Mouse (Mus musculus) hindbrain, embryonic 14.5 days (tissue): ENCODE measurements around the gene Akr7a5. TPM values are rescaled to one million over a fixed set of nuclear protein-coding genes. Genes with fewer than 3 reads are reported as not detected.

ENCODE experiments used
- ATAC-seq: fragments of 200-750 bp; cut with Nextera tagmentation; 2 replicates; pipeline ENCODE4 v1.8.0; 2017; ENCODE audit warnings: moderate number of reproducible peaks, mild to moderate bottlenecking, moderate TSS enrichment, moderate library complexity; ENCODE audit not compliant: low FRiP score
- DNase-seq: peaks from one replicate; pipeline ENCODE4 v3.0.0-alpha.2; 2015; ENCODE audit warnings: low spot score
- H3K27ac ChIP-seq: fragments of 300-500 bp; sonication (generic); 2 replicates; pipeline ENCODE4 v1.5.1; 2014; ENCODE audit warnings: mild to moderate bottlenecking, moderate library complexity
- H3K27me3 ChIP-seq: fragments of 300-500 bp; sonication (generic); 2 replicates; pipeline ENCODE4 v1.6.1; 2014; ENCODE audit warnings: mild to moderate bottlenecking, low read length, mixed read lengths; ENCODE audit not compliant: control insufficient read depth, insufficient read depth
- H3K36me3 ChIP-seq: fragments of 300-500 bp; sonication (generic); replicated peaks from 2 replicates; pipeline ENCODE4 v1.6.1; 2014; ENCODE audit not compliant: control insufficient read depth, insufficient read depth
- H3K4me1 ChIP-seq: fragments of 300-500 bp; sonication (generic); replicated peaks from 2 replicates; pipeline ENCODE4 v1.6.1; 2014; ENCODE audit warnings: antibody characterized with exemption, low read length, mixed read lengths; ENCODE audit not compliant: control insufficient read depth, insufficient read depth
- H3K4me2 ChIP-seq: fragments of 300-500 bp; sonication (generic); replicated peaks from 2 replicates; pipeline ENCODE4 v1.6.1; 2014; ENCODE audit warnings: mild to moderate bottlenecking, moderate library complexity
- H3K4me3 ChIP-seq: fragments of 300-500 bp; sonication (generic); replicated peaks from 2 replicates; pipeline ENCODE4 v1.5.1; 2014; ENCODE audit warnings: mild to moderate bottlenecking, low read length
- H3K9ac ChIP-seq: fragments of 300-500 bp; sonication (generic); 2 replicates; pipeline ENCODE4 v1.6.1; 2014
- H3K9me3 ChIP-seq: fragments of 300-500 bp; sonication (generic); 2 replicates; pipeline ENCODE4 v1.6.1; 2016; ENCODE audit warnings: low read length; ENCODE audit not compliant: control insufficient read depth
- WGBS: fragments of 180-500 bp; shearing (Covaris S2); extraction: QIAGEN DNeasy Blood & Tissue Kit; methylation state at CpG from one replicate; pipeline ENCODE4 v1.1.7; 2014; 5-methylcytosine and 5-hydroxymethylcytosine counted together
- polyA plus RNA-seq: library from polyadenylated mRNA; unstranded; fragments of >200 nt; fragmentation: Nextera tagmentation; extraction: Ambion mirVana; gene quantifications from 2 replicates; pipeline ENCODE4 v1.2.1, GENCODE M21; 2014

The Akr7a5 gene
- polyA plus RNA-seq, 1 experiment from 2014 or later, result 58.7 TPM

- Histone ChIP-seq H3K9me3 (no peaks in the 10 kb centered on the region), H3K4me1 (no peaks in the 10 kb centered on the region), H3K4me3 (no peak overlapping the region), H3K27ac (no peak overlapping the region), H3K4me2 (no peak overlapping the region), H3K27me3 (no peaks in the 10 kb centered on the region), H3K9ac (no peak overlapping the region), H3K36me3 (peaks cover 41% of the 10 kb centered on the region)
- no peak for DNase-seq
- WGBS, result 84% methylated on average over 16 of the region's 16 CpGs
- no peak for ATAC-seq
Measured at GRCm38 (mm10) chr4:139291099-139291498, 19.4 kb upstream of the Akr7a5 start.

GRCm38 (mm10) chr4:139292038-139292437 lies 18.5 kb upstream of the Akr7a5 start:
- 98% methylated on average over 5 of the region's 5 CpGs for WGBS
- DNase-seq (no peak), ATAC-seq (no peak)
- H3K9me3 ChIP-seq, result no peaks in the 10 kb centered on the region
- H3K4me1 ChIP-seq, result no peaks in the 10 kb centered on the region
- H3K27me3 ChIP-seq, result no peaks in the 10 kb centered on the region
- H3K9ac ChIP-seq, result no peak overlapping the region
- no peak overlapping the region for H3K27ac ChIP-seq
- peaks cover 36% of the 10 kb centered on the region for H3K36me3 ChIP-seq
- H3K4me2 ChIP-seq, result no peak overlapping the region
- no peak overlapping the region for H3K4me3 ChIP-seq

- DNase-seq, result no peak
- no peak overlapping the region for H3K4me2 ChIP-seq
- H3K27me3 ChIP-seq, result no peaks in the 10 kb centered on the region
Measured at GRCm38 (mm10) chr4:139297566-139297965, 13.0 kb upstream of the Akr7a5 start.

GRCm38 (mm10) chr4:139298671-139299366 lies 11.7 kb upstream of the Akr7a5 start:
- H3K4me2 ChIP-seq, result no peak overlapping the region
- WGBS, result 86% methylated on average over 12 of the region's 12 CpGs
- DNase-seq (no peak), ATAC-seq (no peak)
- H3K4me1 ChIP-seq, result no peaks in the 10 kb centered on the region
- no peak overlapping the region for H3K27ac ChIP-seq
- no peaks in the 10 kb centered on the region for H3K9me3 ChIP-seq
- no peak overlapping the region for H3K9ac ChIP-seq
- no peaks in the 10 kb centered on the region for H3K27me3 ChIP-seq
- no peak overlapping the region for H3K4me3 ChIP-seq
- peaks cover 51% of the 10 kb centered on the region for H3K36me3 ChIP-seq

More at GRCm38 (mm10) chr4:139297566-139297965, 13.0 kb upstream of the Akr7a5 start:
- WGBS, result 87% methylated on average over 4 of the region's 4 CpGs
- Histone ChIP-seq H3K27ac (no peak overlapping the region), H3K4me3 (no peak overlapping the region), H3K4me1 (no peaks in the 10 kb centered on the region), H3K36me3 (peaks cover 51% of the 10 kb centered on the region), H3K9ac (no peak overlapping the region), H3K9me3 (no peaks in the 10 kb centered on the region)
- no peak for ATAC-seq

- Histone ChIP-seq H3K4me3 (no peak overlapping the region), H3K27ac (no peak overlapping the region), H3K4me2 (no peak overlapping the region), H3K36me3 (peaks cover 67% of the 10 kb centered on the region), H3K4me1 (no peaks in the 10 kb centered on the region), H3K27me3 (no peaks in the 10 kb centered on the region), H3K9ac (no peak overlapping the region), H3K9me3 (no peaks in the 10 kb centered on the region)
- ATAC-seq (no peak), DNase-seq (no peak)
- 90% methylated on average over 8 of the region's 8 CpGs for WGBS
Measured at GRCm38 (mm10) chr4:139301780-139302179, 8.8 kb upstream of the Akr7a5 start.

GRCm38 (mm10) chr4:139302241-139302640 lies 8.3 kb upstream of the Akr7a5 start:
- no peak overlapping the region for H3K27ac ChIP-seq
- DNase-seq, result no peak
- H3K9ac ChIP-seq, result no peak overlapping the region
- no peaks in the 10 kb centered on the region for H3K27me3 ChIP-seq
- H3K9me3 ChIP-seq, result no peaks in the 10 kb centered on the region
- H3K4me3 ChIP-seq, result no peak overlapping the region
- WGBS, result 71% methylated on average over 5 of the region's 5 CpGs
- no peak overlapping the region for H3K4me2 ChIP-seq
- H3K36me3 ChIP-seq, result peaks cover 67% of the 10 kb centered on the region
- no peak for ATAC-seq
- H3K4me1 ChIP-seq, result no peaks in the 10 kb centered on the region

- Histone ChIP-seq H3K4me3 (no peak overlapping the region), H3K36me3 (peaks cover 42% of the 10 kb centered on the region)
- WGBS, result 96% methylated on average over 3 of the region's 3 CpGs
Measured at GRCm38 (mm10) chr4:139305521-139305920, 5.0 kb upstream of the Akr7a5 start.

GRCm38 (mm10) chr4:139307916-139308315 lies 2.6 kb upstream of the Akr7a5 start:
- Histone ChIP-seq H3K27me3 (no peaks in the 10 kb centered on the region; the same call in 1 of the 2 replicates), H3K36me3 (peaks cover 21% of the 10 kb centered on the region), H3K4me2 (no peak overlapping the region), H3K27ac (no peak overlapping the region), H3K9me3 (no peaks in the 10 kb centered on the region), H3K4me1 (peaks cover 19% of the 10 kb centered on the region), H3K4me3 (no peak overlapping the region), H3K9ac (no peak overlapping the region)
- DNase-seq (no peak), ATAC-seq (no peak)
- 81% methylated on average over 5 of the region's 5 CpGs for WGBS

More at GRCm38 (mm10) chr4:139305521-139305920, 5.0 kb upstream of the Akr7a5 start:
- Histone ChIP-seq H3K4me2 (no peak overlapping the region), H3K9ac (no peak overlapping the region), H3K27me3 (no peaks in the 10 kb centered on the region), H3K4me1 (peaks cover 10% of the 10 kb centered on the region), H3K9me3 (no peaks in the 10 kb centered on the region), H3K27ac (no peak overlapping the region)
- ATAC-seq (no peak), DNase-seq (no peak)

- ATAC-seq, result no peak
- no peak for DNase-seq
- H3K9ac ChIP-seq, result peak overlapping the region; percentile 86
- peak overlapping the region; percentile 91 for H3K4me3 ChIP-seq
- no peaks in the 10 kb centered on the region for H3K9me3 ChIP-seq
- H3K4me1 ChIP-seq, result peaks cover 19% of the 10 kb centered on the region
- 22% methylated on average over 6 of the region's 6 CpGs for WGBS
- H3K36me3 ChIP-seq, result peaks cover 26% of the 10 kb centered on the region
- H3K27ac ChIP-seq, result no peak overlapping the region
- peak overlapping the region; percentile 97 for H3K4me2 ChIP-seq
- no peaks in the 10 kb centered on the region; the same call in 1 of the 2 replicates for H3K27me3 ChIP-seq
Measured at GRCm38 (mm10) chr4:139309651-139310050, 893 bp upstream of the Akr7a5 start.
